Mouse (Mus musculus) frontal cortex, adult 2 months (tissue): ENCODE measurements around the gene Fgf22. TPM values are rescaled to one million over a fixed set of nuclear protein-coding genes. Genes with fewer than 3 reads are reported as not detected.

Experiments
- DNase-seq, 2 experiments: peaks; one replicate each; pipeline ENCODE4 v3.0.0; 2022; ENCODE audit warnings: low spot score in 1 of 2; ENCODE audit errors: extremely low spot score in 1 of 2
- polyA plus RNA-seq: library from polyadenylated mRNA; depleted of rRNA; stranded (reverse); fragments of >200 nt; gene quantifications from 2 replicates; pipeline ENCODE4 v1.2.3, GENCODE M21; 2012; rRNA removed

The Fgf22 gene
- polyA plus RNA-seq: 6.2 and 6.9 TPM in 2 replicates

- peak; percentile 67 to 82 for DNase-seq
Observed at GRCm38 (mm10) chr10:79754856-79755516, at the start of gene Fgf22. Fgf22 (plus strand) TSS chr10:79755076.

- no peak for DNase-seq
Observed at GRCm38 (mm10) chr10:79705951-79706350, 48.9 kb upstream of the Fgf22 start.

GRCm38 (mm10) chr10:79706406-79707094 is 48.3 kb upstream of the Fgf22 start:
- no peak for DNase-seq

GRCm38 (mm10) chr10:79707162-79707561 is 47.7 kb upstream of the Fgf22 start:
- DNase-seq: no peak

- no peak for DNase-seq
Observed at GRCm38 (mm10) chr10:79707759-79708158, 47.1 kb upstream of the Fgf22 start.

GRCm38 (mm10) chr10:79708668-79709067 is 46.2 kb upstream of the Fgf22 start:
- DNase-seq: no peak

- no peak for DNase-seq
Observed at GRCm38 (mm10) chr10:79709307-79709706, 45.6 kb upstream of the Fgf22 start.

GRCm38 (mm10) chr10:79712029-79712428 is 42.8 kb upstream of the Fgf22 start:
- no peak for DNase-seq

GRCm38 (mm10) chr10:79712499-79713126 is 42.3 kb upstream of the Fgf22 start:
- peak in 1 of 2 experiments; percentile 91 for DNase-seq

GRCm38 (mm10) chr10:79713163-79713562 is 41.7 kb upstream of the Fgf22 start:
- DNase-seq: no peak

GRCm38 (mm10) chr10:79714996-79715395 is 39.9 kb upstream of the Fgf22 start:
- no peak for DNase-seq

GRCm38 (mm10) chr10:79716254-79716987 is 38.5 kb upstream of the Fgf22 start, which contains the start of gene Hcn2:
Hcn2 (plus strand) TSS chr10:79716634.
- no peak for DNase-seq

GRCm38 (mm10) chr10:79716988-79717355 is 37.9 kb upstream of the Fgf22 start:
- peak in 1 of 2 experiments; percentile 64 for DNase-seq

- no peak for DNase-seq
Observed at GRCm38 (mm10) chr10:79717640-79718357, 37.1 kb upstream of the Fgf22 start.

GRCm38 (mm10) chr10:79721089-79721488 is 33.8 kb upstream of the Fgf22 start:
- no peak for DNase-seq

- DNase-seq: no peak
Observed at GRCm38 (mm10) chr10:79723047-79723446, 31.8 kb upstream of the Fgf22 start.

- no peak for DNase-seq
Observed at GRCm38 (mm10) chr10:79723692-79724091, 31.2 kb upstream of the Fgf22 start.

GRCm38 (mm10) chr10:79726090-79726489 is 28.8 kb upstream of the Fgf22 start:
- peak in 1 of 2 experiments; percentile 53 for DNase-seq

GRCm38 (mm10) chr10:79728323-79729249 is 26.3 kb upstream of the Fgf22 start:
- DNase-seq: peak in 1 of 2 experiments; percentile 70
